Mouse (Mus musculus) kidney, embryonic 14.5 days (tissue): ENCODE measurements around the gene Btbd6. TPM values are rescaled to one million over a fixed set of nuclear protein-coding genes. Genes with fewer than 3 reads are reported as not detected.

Source experiments
- ATAC-seq: fragments of 200-750 bp; cut with Nextera tagmentation; 2 replicates; pipeline ENCODE4 v1.8.0; 2017; ENCODE audit warnings: moderate number of reproducible peaks, mild to moderate bottlenecking, moderate TSS enrichment, moderate library complexity; ENCODE audit not compliant: low FRiP score, low TSS enrichment
- H3K27ac ChIP-seq: fragments of 300-500 bp; sonication (generic); 2 replicates; pipeline ENCODE4 v1.5.1; 2014; ENCODE audit warnings: low read depth, mild to moderate bottlenecking, low read length, moderate library complexity, mixed read lengths
- H3K27me3 ChIP-seq: fragments of 300-500 bp; sonication (generic); 2 replicates; pipeline ENCODE4 v1.6.1; 2014; ENCODE audit warnings: mild to moderate bottlenecking, low read length; ENCODE audit not compliant: control insufficient read depth, insufficient read depth
- H3K36me3 ChIP-seq: fragments of 300-500 bp; sonication (generic); 2 replicates; pipeline ENCODE4 v1.6.1; 2014; ENCODE audit warnings: low read length, mixed read lengths; ENCODE audit not compliant: control insufficient read depth, insufficient read depth
- H3K4me1 ChIP-seq: fragments of 300-500 bp; sonication (generic); 2 replicates; pipeline ENCODE4 v1.6.1; 2014; ENCODE audit warnings: low read length, mixed read lengths; ENCODE audit not compliant: control insufficient read depth, insufficient read depth
- H3K4me2 ChIP-seq: fragments of 300-500 bp; sonication (generic); replicated peaks from 2 replicates; pipeline ENCODE4 v1.6.1; 2014; ENCODE audit warnings: low read depth, mild to moderate bottlenecking, low read length
- H3K4me3 ChIP-seq: fragments of 300-500 bp; sonication (generic); 2 replicates; pipeline ENCODE4 v1.5.1; 2014; ENCODE audit warnings: mild to moderate bottlenecking, low read length
- H3K9ac ChIP-seq: fragments of 300-500 bp; sonication (generic); 2 replicates; pipeline ENCODE4 v1.6.1; 2014; ENCODE audit warnings: low read depth, mild to moderate bottlenecking, low read length, moderate library complexity
- H3K9me3 ChIP-seq: fragments of 300-500 bp; sonication (generic); 2 replicates; pipeline ENCODE4 v1.6.1; 2016; ENCODE audit warnings: low read length; ENCODE audit not compliant: control insufficient read depth
- WGBS: fragments of 180-500 bp; shearing (Covaris S2); extraction: QIAGEN DNeasy Blood & Tissue Kit; methylation state at CpG from one replicate; pipeline ENCODE4 v1.1.7; 2014; 5-methylcytosine and 5-hydroxymethylcytosine counted together
- polyA plus RNA-seq: library from polyadenylated mRNA; unstranded; fragments of >200 nt; fragmentation: Nextera tagmentation; extraction: Ambion mirVana; gene quantifications from 2 replicates; pipeline ENCODE4 v1.2.1, GENCODE M21; 2014

Gene Btbd6
- polyA plus RNA-seq, 1 experiment from 2014 or later = 23.1 TPM

GRCm38 (mm10) chr12:112994153-112994552 is 17.9 kb downstream of the Btbd6 start:
- ATAC-seq = 0 out of 2 replicates have a peak, but pooled peaks have one; percentile 13
- Histone ChIP-seq H3K27me3 (no peaks in the 10 kb centered on the region), H3K4me2 (no peak overlapping the region), H3K9me3 (no peaks in the 10 kb centered on the region), H3K9ac (no peak overlapping the region), H3K36me3 (peaks cover 26% of the 10 kb centered on the region; the same call in 1 of the 2 replicates), H3K27ac (no peak overlapping the region), H3K4me1 (peaks cover 10% of the 10 kb centered on the region), H3K4me3 (no peak overlapping the region)
- WGBS = 57% methylated on average over 4 of the region's 4 CpGs

GRCm38 (mm10) chr12:112999569-113000293 is 23.4 kb downstream of the Btbd6 start:
- H3K4me3 ChIP-seq = peak overlapping the region; percentile 80
- H3K9ac ChIP-seq = peak overlapping the region; percentile 96
- peaks cover 15% of the 10 kb centered on the region for H3K4me1 ChIP-seq
- ATAC-seq = 0 out of 2 replicates have a peak, but pooled peaks have one; percentile 6
- peaks cover 3% of the 10 kb centered on the region; the same call in 1 of the 2 replicates for H3K36me3 ChIP-seq
- no peaks in the 10 kb centered on the region for H3K9me3 ChIP-seq
- H3K4me2 ChIP-seq = peak overlapping the region; percentile 63
- WGBS = 2% methylated on average over 55 of the region's 56 CpGs
- no peaks in the 10 kb centered on the region for H3K27me3 ChIP-seq
- peak overlapping the region; percentile 89 for H3K27ac ChIP-seq

- Histone ChIP-seq H3K9ac (peak within 1 kb of the TSS; percentile 96), H3K4me2 (peak within 1 kb of the TSS; percentile 63), H3K27ac (peak within 1 kb of the TSS; percentile 93), H3K36me3 (peaks cover 3% of the 10 kb centered on the region; the same call in 1 of the 2 replicates), H3K9me3 (no peaks in the 10 kb centered on the region), H3K4me3 (peak within 1 kb of the TSS; percentile 80), H3K27me3 (no peaks in the 10 kb centered on the region), H3K4me1 (peaks cover 15% of the 10 kb centered on the region)
- ATAC-seq = peak; percentile 96
- WGBS = under 1% methylated on average over 93 of the region's 96 CpGs
Measured at GRCm38 (mm10) chr12:113000294-113001132, 24.2 kb downstream of the Btbd6 start, which contains the start of gene Brf1. Gene Brf1 (minus strand): TSS chr12:113000704.

GRCm38 (mm10) chr12:113001133-113001474 is 24.8 kb downstream of the Btbd6 start:
- H3K4me1 ChIP-seq = peaks cover 15% of the 10 kb centered on the region
- H3K36me3 ChIP-seq = no peaks in the 10 kb centered on the region; the same call in 1 of the 2 replicates
- H3K27ac ChIP-seq = peak overlapping the region; percentile 93
- H3K27me3 ChIP-seq = no peaks in the 10 kb centered on the region
- peak overlapping the region; percentile 61 for H3K4me2 ChIP-seq
- H3K9me3 ChIP-seq = no peaks in the 10 kb centered on the region
- 3% methylated on average over 5 of the region's 5 CpGs for WGBS
- ATAC-seq = no peak
- H3K9ac ChIP-seq = peak overlapping the region; percentile 54
- peak overlapping the region; percentile 80 for H3K4me3 ChIP-seq

GRCm38 (mm10) chr12:113002667-113003066 is 26.4 kb downstream of the Btbd6 start:
- Histone ChIP-seq H3K9me3 (no peaks in the 10 kb centered on the region), H3K4me2 (no peak overlapping the region), H3K9ac (no peak overlapping the region), H3K36me3 (no peaks in the 10 kb centered on the region), H3K4me1 (peaks cover 15% of the 10 kb centered on the region), H3K27me3 (no peaks in the 10 kb centered on the region), H3K27ac (no peak overlapping the region), H3K4me3 (no peak overlapping the region)
- ATAC-seq = no peak
- 38% methylated on average over 2 of the region's 2 CpGs for WGBS

GRCm38 (mm10) chr12:113004011-113004410 is 27.7 kb downstream of the Btbd6 start:
- H3K9ac ChIP-seq = no peak overlapping the region
- H3K9me3 ChIP-seq = no peaks in the 10 kb centered on the region
- H3K27me3 ChIP-seq = no peaks in the 10 kb centered on the region
- no peaks in the 10 kb centered on the region for H3K36me3 ChIP-seq
- H3K4me3 ChIP-seq = no peak overlapping the region
- no peak overlapping the region for H3K27ac ChIP-seq
- WGBS = 47% methylated on average over 8 of the region's 8 CpGs
- H3K4me2 ChIP-seq = no peak overlapping the region
- peaks cover 7% of the 10 kb centered on the region for H3K4me1 ChIP-seq
- no peak for ATAC-seq

GRCm38 (mm10) chr12:113004993-113005392 is 28.7 kb downstream of the Btbd6 start:
- H3K4me1 ChIP-seq = peaks cover 4% of the 10 kb centered on the region; the same call in 1 of the 2 replicates
- no peak overlapping the region for H3K4me3 ChIP-seq
- no peaks in the 10 kb centered on the region for H3K27me3 ChIP-seq
- no peaks in the 10 kb centered on the region for H3K9me3 ChIP-seq
- H3K4me2 ChIP-seq = no peak overlapping the region
- no peak overlapping the region for H3K27ac ChIP-seq
- no peak for ATAC-seq
- H3K9ac ChIP-seq = no peak overlapping the region
- no peaks in the 10 kb centered on the region for H3K36me3 ChIP-seq
- WGBS = 32% methylated on average over 4 of the region's 4 CpGs

GRCm38 (mm10) chr12:113011702-113012360 is 35.5 kb downstream of the Btbd6 start:
- Histone ChIP-seq H3K9ac (no peak overlapping the region), H3K36me3 (no peaks in the 10 kb centered on the region), H3K4me2 (no peak overlapping the region), H3K4me3 (no peak overlapping the region), H3K27ac (no peak overlapping the region), H3K9me3 (no peaks in the 10 kb centered on the region), H3K27me3 (no peaks in the 10 kb centered on the region), H3K4me1 (peaks cover 13% of the 10 kb centered on the region)
- 88% methylated on average over 6 of the region's 6 CpGs for WGBS
- no peak for ATAC-seq
